Mouse (Mus musculus): ENCODE data around the gene Pde3a.

Pde3a gene

DNA sequence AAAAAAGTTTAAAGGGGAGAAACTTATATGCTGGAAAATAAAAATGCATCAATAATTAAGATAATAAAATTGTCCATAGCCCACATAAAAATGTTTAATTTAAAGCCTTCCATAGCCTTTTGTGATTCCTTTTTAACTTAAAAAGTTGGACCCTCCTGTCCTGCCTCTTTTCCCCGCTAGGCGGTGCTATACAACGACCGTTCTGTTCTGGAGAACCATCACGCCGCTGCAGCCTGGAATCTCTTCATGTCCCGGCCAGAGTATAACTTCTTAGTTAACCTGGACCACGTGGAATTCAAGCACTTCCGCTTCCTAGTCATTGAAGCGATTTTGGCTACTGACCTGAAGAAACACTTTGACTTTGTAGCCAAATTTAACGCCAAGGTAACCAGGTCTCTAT, 239.6 kb downstream of the Pde3a start:
- in situ Hi-C loops (cut with MboI, MseI) = loop anchor here (25.0 kb wide), 1 partner anchor 1549 kb away; no protein-coding TSS in a partner anchor

DNA sequence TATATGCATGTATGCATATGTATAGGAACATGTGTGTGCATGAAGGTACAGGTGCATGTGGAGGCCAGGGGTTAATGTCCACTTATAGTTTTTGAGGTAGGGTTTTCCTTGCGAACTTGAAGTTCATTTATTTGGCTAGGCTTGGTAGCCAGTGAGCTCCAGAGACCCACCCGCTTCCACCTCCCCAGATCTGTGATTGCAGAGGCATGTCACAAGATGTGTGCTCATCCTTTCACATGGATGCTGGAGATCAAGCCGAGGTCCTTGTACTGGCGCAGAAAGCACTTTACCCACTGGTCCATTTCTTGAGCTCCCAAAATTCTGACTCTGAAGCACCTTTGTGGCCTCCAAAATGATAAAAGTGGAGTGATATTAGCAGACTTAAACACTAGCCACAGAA, 245.8 kb downstream of the Pde3a start:
- in situ Hi-C loops (cut with MboI, MseI) = loop anchor here (25.0 kb wide), 1 partner anchor 1542 kb away; no protein-coding TSS in a partner anchor

DNA sequence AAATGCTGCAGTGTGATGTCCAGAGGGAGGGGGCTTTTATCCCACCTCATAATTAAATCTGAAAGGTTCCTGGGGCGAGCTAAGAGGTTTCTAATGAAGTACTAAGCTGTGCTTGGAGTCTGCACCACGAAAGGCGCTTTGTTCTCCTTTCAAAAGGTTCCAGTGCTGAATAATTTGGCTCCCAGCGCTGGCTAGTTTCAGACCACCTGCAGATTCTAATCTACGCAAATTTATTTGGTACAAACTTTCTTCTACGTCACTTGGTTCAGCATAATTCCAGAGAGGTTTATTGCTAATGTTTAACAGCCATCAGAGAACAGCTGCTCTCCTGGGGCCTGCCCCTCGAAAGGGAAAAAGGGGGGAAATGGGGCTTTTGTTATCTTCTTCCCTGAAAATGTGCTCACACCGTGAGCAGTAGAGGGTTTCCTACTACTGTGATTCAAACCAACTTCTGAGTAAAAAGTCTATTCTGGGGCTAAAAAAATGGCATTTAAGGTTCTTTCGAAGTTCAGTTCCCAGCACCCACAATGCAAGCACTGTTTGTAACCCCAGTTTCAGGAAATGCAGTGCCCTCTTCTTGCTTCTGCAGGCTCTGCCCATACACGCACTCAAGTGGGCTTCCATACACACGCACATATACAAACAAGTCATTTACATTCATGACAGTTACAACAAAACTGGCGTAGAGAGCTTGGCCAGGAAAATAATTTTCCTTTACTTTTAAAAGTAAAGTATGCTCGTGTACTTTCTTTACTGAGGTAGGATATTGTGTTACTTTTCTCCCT, 246.8 kb downstream of the Pde3a start:
- in situ Hi-C loops (cut with MboI, MseI) = loop anchor here (25.0 kb wide), 1 partner anchor 1541 kb away; no protein-coding TSS in a partner anchor

DNA sequence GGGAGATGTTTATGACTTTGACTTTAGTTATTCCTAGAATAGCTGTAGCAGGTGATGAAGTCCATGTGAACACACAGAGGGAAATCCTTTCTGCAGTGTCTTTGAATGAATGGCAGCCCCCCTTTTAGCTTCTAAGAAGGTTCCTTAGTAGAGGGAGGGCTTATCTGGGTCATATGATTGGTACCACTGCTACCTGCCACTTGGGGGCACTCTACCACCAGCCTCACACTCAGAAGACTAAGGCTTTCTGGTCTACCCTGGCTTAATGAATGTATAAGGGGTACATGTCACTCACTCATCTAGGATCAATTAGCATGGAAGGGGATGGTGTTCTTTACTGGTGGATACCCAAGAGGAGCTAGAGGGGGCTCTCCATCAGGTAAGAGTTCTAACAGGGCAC, 250.4 kb downstream of the Pde3a start:
- in situ Hi-C loops (cut with MboI, MseI) = loop anchor here (25.0 kb wide), 1 partner anchor 1538 kb away; no protein-coding TSS in a partner anchor

DNA sequence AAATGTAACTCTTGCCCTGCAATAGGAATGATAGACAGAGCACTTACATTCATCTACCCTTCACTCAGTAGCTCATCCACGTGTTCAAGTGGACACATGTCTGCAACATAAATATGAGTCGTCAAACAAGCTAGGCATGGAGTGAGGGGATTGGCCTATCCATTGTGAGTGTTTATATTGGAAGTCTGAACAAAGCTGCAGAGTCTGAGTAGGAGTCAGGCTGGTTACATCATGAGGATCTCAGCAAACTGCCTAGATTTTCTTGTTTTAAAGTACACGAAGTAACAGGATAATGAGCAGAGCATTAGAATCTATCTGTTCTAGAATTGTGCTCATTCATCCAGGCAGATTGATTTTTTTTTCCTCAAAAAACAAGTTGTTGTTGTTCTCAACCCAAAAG, 252.1 kb downstream of the Pde3a start:
- in situ Hi-C loops (cut with MboI, MseI) = loop anchor here (10.0 kb wide), 1 partner anchor 416 kb away; no protein-coding TSS in a partner anchor

DNA sequence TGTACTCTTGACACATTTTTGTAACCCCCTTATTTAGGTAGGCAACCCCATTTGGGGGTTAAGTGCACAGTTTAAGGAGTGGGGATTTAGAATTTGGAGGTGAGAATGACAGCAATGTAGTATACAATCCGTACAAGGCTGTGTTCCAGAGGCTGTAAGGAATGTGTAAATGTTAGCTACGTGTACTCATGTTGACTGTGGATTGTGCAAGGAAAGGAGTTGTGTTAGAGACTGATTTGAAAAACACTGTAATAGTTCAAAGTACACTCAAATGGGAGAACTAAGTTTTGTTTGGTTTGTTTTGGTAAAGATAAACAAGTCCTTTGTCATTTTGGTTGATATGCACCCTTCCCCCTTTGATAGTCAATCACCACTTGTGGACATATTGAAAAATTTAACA, 273.5 kb downstream of the Pde3a start:
- in situ Hi-C loops (cut with MboI, MseI) = no loop called here

DNA sequence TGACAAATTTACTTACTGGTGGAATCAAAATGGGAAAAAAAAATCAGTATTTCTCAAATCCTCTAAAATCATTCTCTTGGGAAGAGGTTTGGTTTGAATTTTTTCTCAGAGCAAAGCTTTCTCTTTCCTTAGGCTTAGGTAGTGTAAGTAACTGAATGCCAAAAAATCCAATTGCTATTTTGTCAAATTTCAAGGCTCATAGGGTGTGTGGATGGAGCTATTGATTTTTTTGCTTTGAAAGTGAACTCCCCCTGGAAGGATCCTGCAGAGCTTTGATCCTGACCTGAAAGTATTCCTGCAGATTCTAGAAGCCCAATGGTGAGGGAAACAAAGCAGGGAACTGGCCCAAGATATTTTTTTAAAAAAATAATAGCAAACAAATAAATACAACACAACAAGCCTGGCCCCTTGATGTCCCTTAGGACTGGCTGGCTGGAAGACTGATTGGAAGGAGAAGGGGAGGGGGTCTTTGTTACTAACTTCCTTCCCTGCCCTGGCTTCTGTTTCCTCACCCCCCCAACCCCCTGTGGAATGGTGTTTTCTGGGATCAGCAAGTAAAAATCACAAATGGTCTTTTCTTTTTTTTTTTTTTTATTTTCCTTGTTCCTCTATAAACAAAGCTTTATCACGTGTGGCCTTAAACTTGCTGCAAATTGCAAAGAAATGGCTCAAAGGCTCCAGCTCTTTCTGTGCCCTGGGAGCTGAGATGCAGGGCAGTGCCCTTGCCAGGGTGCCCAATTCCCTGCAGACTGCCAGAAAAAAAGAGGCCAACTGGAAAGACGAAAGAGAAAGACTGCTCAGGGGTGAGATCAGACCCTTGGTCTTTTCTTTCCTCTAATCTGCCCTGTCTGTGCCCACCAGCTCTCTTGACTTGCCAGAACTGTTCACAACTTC, 274.9 kb downstream of the Pde3a start, which contains the start of gene Slco1c1:
Gene Slco1c1 (plus strand): TSS at position 622 of the 894 bp plus-strand sequence.
- in situ Hi-C loops (cut with MboI, MseI) = no loop called here

DNA sequence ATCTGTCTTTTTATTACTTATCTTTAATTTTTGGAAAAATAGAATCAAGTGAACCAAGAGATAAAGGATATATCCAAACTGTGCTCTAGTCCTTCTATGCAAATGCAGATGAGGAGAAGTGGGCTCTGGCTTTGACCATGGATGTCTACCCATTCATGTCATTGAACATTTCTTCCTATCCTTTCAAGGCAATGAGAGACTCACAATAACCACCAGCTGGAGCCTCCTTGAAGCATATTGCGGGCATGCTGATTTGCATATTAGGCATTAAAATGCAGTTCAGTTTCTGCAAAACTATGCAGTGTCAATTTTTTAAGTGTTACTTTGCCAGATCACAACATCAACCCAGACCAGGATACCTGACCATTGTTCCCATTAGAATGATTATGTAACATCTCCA, 276.7 kb downstream of the Pde3a start:
- in situ Hi-C loops (cut with MboI, MseI) = no loop called here

DNA sequence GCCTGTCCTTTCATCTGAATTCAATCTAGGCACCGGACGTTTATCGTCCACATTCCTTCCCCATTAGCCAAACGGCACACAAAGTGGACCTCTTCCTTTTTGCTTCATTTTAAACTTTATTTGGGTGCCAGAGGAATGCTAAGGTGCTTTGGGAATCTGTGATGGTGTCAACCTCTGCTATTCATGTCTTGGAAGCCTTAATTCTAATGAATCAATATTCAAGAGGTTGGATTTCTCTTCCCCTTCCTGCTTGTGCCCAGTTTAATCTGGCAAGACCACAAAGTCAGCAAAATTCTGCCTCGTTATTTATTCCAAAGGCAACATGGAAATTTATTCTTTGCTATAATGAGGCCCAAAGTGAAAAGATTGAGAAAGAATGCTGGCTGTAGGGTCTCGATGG, 281.8 kb downstream of the Pde3a start:
- in situ Hi-C loops (cut with MboI, MseI) = no loop called here

DNA sequence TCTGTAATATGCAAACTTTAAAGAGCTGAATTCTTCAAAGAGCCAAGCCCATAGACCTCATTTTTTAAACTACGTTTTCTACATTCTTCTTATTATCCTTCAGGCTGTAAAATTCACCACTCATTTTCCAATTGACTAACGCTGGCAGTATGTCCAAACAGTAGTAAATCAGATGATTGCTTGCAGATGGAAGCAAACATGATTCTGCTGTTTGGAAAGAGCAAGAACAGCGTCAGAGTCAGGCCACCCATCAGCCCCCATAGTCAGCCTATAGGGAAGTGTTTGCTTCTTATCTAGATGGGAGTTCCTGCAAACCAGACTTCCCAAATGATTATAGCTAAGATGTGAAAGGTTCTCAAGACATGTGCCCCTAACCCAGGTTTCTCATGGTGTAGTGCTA, 288.2 kb downstream of the Pde3a start:
- in situ Hi-C loops (cut with MboI, MseI) = no loop called here

DNA sequence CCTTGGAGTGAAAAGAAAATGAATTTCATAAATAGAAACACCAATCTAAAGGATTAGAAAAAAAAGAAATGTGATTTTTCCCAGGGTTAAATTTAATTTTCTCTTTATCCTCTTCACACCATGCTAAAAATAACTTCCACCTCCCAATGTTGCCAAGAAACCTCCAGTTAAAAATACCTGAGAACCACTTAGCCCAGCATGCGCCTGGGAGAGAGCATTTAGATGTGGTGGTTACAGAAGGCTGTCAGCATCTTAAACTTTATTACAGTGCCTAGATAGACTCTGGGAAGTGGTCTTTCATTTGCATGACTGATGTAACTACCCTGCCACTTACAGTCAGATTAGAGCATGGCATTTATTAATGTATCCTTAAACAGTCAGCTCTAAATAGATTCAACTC, 292.1 kb downstream of the Pde3a start:
- in situ Hi-C loops (cut with MboI, MseI) = no loop called here

DNA sequence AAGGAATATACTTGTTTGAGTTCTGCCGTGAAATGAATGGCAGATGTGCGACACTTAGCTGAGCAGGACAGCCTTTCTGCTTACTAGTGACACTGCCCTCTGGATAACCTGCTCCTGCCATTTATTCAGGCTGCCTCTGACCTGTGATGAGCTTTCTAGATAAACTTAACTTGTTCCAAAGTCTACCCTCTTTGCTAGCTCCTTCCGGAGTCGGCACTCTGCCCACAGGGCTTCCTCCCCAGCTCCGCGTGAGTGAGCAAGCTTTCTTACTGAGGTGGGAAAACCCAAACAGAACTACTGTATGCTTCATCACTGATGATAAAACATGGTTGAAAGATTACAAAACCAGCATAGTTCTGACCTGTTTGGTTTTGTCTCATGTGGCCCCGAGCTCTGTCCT, 294.3 kb downstream of the Pde3a start:
- in situ Hi-C loops (cut with MboI, MseI) = no loop called here
